Mouse (Mus musculus) kidney, adult 2 months (tissue): ENCODE measurements around the gene Tmtc1.

Experiments used
- CTCF ChIP-seq: fragments of 200-500 bp; conservative IDR thresholded peaks from 2 replicates; pipeline ENCODE4 v1.5.1; 2011; ENCODE audit warnings: low read depth, mild to moderate bottlenecking, control low read depth, low read length, moderate library complexity, mixed read lengths; ENCODE audit not compliant: insufficient read depth, insufficient read length
- POLR2A ChIP-seq: fragments of 200-500 bp; IDR thresholded peaks from one replicate; pipeline ENCODE4 v1.6.1; 2011; ENCODE audit warnings: low read depth, low read length, control low read depth

- TF ChIP-seq CTCF, result no peak
- TF ChIP-seq POLR2A, result no peak
These were observed 15.4 kb upstream of the Tmtc1 start for GRCm38 (mm10) chr6:148459636-148460035.
